Mouse (Mus musculus): ENCODE measurements around the gene Csf3.

DNA sequence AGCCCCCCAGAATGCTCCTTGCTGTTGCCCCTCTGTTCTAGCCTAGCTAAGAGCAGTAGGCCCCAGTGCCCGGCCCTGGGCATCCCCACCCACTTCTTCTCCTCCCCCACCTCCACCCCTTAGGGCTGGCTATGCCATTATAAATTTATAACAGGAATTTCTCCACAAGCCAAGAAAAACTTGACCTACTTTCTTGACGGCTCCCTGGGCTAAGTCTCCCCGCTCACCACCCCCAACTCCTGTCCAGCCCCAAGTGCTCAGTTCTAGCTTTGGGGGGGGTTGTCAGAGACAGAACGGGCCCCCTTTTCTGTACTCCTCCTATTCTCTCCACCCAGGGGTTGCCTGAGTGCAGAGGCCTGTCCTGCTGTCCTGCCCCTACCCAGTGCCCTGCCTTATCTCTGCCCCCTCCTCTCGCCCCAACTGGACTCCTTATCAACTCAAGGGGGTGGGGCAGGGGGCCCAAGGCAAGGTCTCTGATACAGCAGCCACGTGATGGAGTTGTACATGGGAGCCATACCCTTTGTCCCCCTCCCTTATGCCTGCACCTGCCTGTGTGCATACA is 50.2 kb downstream of the Csf3 start:
- TF ChIP-seq CTCF (IDR thresholded peaks at IDR 0.05): no peak
- no peak for TF ChIP-seq EP300 (IDR thresholded peaks at IDR 0.05)

Data from lung, postnatal 0 days (tissue).